Mouse (Mus musculus): Measurements from ENCODE around the gene Disc1. TPM values are rescaled to one million over a fixed set of nuclear protein-coding genes. Genes with fewer than 3 reads are reported as not detected.

Disc1 gene
- polyA plus RNA-seq, 1 experiment, result 1.8 TPM

- Histone ChIP-seq H3K4me3 (ENCODE audit: extremely low read depth, insufficient read depth, insufficient read length) (0 out of 2 replicates have a peak overlapping the region, but pooled peaks have one; percentile 3), H3K36me3 (ENCODE audit: control insufficient read depth, insufficient read depth, low read length) (no peaks in the 10 kb centered on the region), H3K27ac (ENCODE audit: insufficient read depth, low read length) (peak overlapping the region; percentile 86), H3K4me1 (ENCODE audit: control insufficient read depth, insufficient read depth, insufficient read length) (peaks cover 15% of the 10 kb centered on the region; the same call in 1 of the 2 replicates), H3K27me3 (ENCODE audit: control insufficient read depth, insufficient read depth, low read length) (no peaks in the 10 kb centered on the region)
- peak; percentile 62 to 77 for DNase-seq (ENCODE audit: low read depth in 1 of 2, low spot score in 2 of 2)
- TF ChIP-seq POLR2A (IDR thresholded peaks at IDR 0.05; ENCODE audit: low read depth, low read length) (no peak; the same call in 1 of the 2 replicates), CTCF (IDR thresholded peaks at IDR 0.05; ENCODE audit: extremely low read depth, insufficient read depth, insufficient read length, insufficient replicate concordance) (peak; percentile 39; the same call in 1 of the 2 replicates)
- WGBS, result 2% methylated on average over 12 of the region's 12 CpGs
Observed at GRCm38 (mm10) chr8:125066913-125067595, 13.1 kb downstream of the Disc1 start.

- 10% methylated on average over 9 of the region's 9 CpGs for WGBS
- TF ChIP-seq POLR2A (IDR thresholded peaks at IDR 0.05; ENCODE audit: low read depth, low read length) (no peak), CTCF (IDR thresholded peaks at IDR 0.05; ENCODE audit: extremely low read depth, insufficient read depth, insufficient read length, insufficient replicate concordance) (no peak)
- H3K27me3 ChIP-seq (ENCODE audit: control insufficient read depth, insufficient read depth, low read length), result no peaks in the 10 kb centered on the region
- DNase-seq (ENCODE audit: low read depth in 1 of 2, low spot score in 2 of 2), result peak; percentile 34 to 70
- peak overlapping the region; percentile 86 for H3K27ac ChIP-seq (ENCODE audit: insufficient read depth, low read length)
- no peak overlapping the region for H3K4me3 ChIP-seq (ENCODE audit: extremely low read depth, insufficient read depth, insufficient read length)
- peaks cover 15% of the 10 kb centered on the region; the same call in 1 of the 2 replicates for H3K4me1 ChIP-seq (ENCODE audit: control insufficient read depth, insufficient read depth, insufficient read length)
- H3K36me3 ChIP-seq (ENCODE audit: control insufficient read depth, insufficient read depth, low read length), result no peaks in the 10 kb centered on the region
Observed at GRCm38 (mm10) chr8:125067596-125067960, 13.6 kb downstream of the Disc1 start.

DNA sequence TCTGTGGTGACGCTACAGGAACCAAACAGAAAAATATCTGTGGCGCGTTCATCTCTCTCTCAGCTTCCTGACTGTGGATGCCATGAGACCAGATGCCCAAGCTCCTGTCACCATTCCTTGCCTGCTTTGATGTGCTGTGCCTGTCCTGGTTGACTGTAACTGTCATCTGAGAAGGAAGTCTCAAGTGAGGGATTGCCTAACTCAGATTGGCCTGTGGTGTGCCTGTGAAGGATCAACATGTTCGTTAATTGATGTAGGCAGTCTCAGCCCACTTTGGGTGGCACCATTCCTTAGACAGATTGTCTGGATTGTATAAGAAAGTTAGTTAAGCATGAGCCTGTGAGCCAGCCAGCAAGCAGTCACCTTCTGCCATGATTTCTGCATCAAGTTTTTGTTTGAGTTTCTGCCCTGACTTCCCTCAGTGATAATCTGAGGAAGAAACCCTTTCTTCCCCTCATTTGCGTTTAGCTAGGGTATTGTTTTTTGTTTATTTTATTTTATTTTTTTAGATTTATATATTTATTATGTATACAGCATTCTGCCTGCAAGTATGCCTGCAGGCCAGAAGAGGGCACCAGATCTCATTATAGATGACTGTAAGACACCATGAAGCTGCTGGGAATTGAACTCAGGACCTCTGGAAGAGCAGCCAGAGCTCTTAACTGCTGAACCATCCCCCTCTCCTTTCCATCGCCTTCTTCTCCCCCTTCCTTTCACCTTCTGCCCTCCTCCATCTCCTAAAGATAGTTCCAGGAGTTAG, 14.3 kb downstream of the Disc1 start:
- Histone ChIP-seq H3K27ac (ENCODE audit: insufficient read depth, low read length) (peak overlapping the region; percentile 86), H3K4me1 (ENCODE audit: control insufficient read depth, insufficient read depth, insufficient read length) (peaks cover 15% of the 10 kb centered on the region; the same call in 1 of the 2 replicates), H3K27me3 (ENCODE audit: control insufficient read depth, insufficient read depth, low read length) (no peaks in the 10 kb centered on the region), H3K4me3 (ENCODE audit: extremely low read depth, insufficient read depth, insufficient read length) (no peak overlapping the region), H3K36me3 (ENCODE audit: control insufficient read depth, insufficient read depth, low read length) (no peaks in the 10 kb centered on the region)
- DNase-seq (ENCODE audit: low read depth in 1 of 2, low spot score in 2 of 2), result no peak
- TF ChIP-seq CTCF (IDR thresholded peaks at IDR 0.05; ENCODE audit: extremely low read depth, insufficient read depth, insufficient read length, insufficient replicate concordance) (peak; percentile 3; the same call in 1 of the 2 replicates), POLR2A (IDR thresholded peaks at IDR 0.05; ENCODE audit: low read depth, low read length) (no peak)
- 83% methylated on average over 6 of the region's 6 CpGs for WGBS

GRCm38 (mm10) chr8:125069304-125069703, 15.3 kb downstream of the Disc1 start:
- no peak overlapping the region for H3K27ac ChIP-seq (ENCODE audit: insufficient read depth, low read length)
- 92% methylated on average over 7 of the region's 7 CpGs for WGBS
- H3K36me3 ChIP-seq (ENCODE audit: control insufficient read depth, insufficient read depth, low read length), result no peaks in the 10 kb centered on the region
- H3K4me1 ChIP-seq (ENCODE audit: control insufficient read depth, insufficient read depth, insufficient read length), result peaks cover 15% of the 10 kb centered on the region; the same call in 1 of the 2 replicates
- no peaks in the 10 kb centered on the region for H3K27me3 ChIP-seq (ENCODE audit: control insufficient read depth, insufficient read depth, low read length)
- H3K4me3 ChIP-seq (ENCODE audit: extremely low read depth, insufficient read depth, insufficient read length), result no peak overlapping the region
- TF ChIP-seq CTCF (IDR thresholded peaks at IDR 0.05; ENCODE audit: extremely low read depth, insufficient read depth, insufficient read length, insufficient replicate concordance) (no peak), POLR2A (IDR thresholded peaks at IDR 0.05; ENCODE audit: low read depth, low read length) (no peak)
- no peak for DNase-seq (ENCODE audit: low read depth in 1 of 2, low spot score in 2 of 2)

GRCm38 (mm10) chr8:125069733-125070132, 15.7 kb downstream of the Disc1 start:
- no peak overlapping the region for H3K4me3 ChIP-seq (ENCODE audit: extremely low read depth, insufficient read depth, insufficient read length)
- DNase-seq (ENCODE audit: low read depth in 1 of 2, low spot score in 2 of 2), result no peak
- WGBS, result 84% methylated on average over 6 of the region's 6 CpGs
- peaks cover 15% of the 10 kb centered on the region; the same call in 1 of the 2 replicates for H3K4me1 ChIP-seq (ENCODE audit: control insufficient read depth, insufficient read depth, insufficient read length)
- H3K36me3 ChIP-seq (ENCODE audit: control insufficient read depth, insufficient read depth, low read length), result no peaks in the 10 kb centered on the region
- H3K27me3 ChIP-seq (ENCODE audit: control insufficient read depth, insufficient read depth, low read length), result no peaks in the 10 kb centered on the region
- no peak for TF ChIP-seq POLR2A (IDR thresholded peaks at IDR 0.05; ENCODE audit: low read depth, low read length)
- no peak for TF ChIP-seq CTCF (IDR thresholded peaks at IDR 0.05; ENCODE audit: extremely low read depth, insufficient read depth, insufficient read length, insufficient replicate concordance)
- H3K27ac ChIP-seq (ENCODE audit: insufficient read depth, low read length), result no peak overlapping the region

DNA sequence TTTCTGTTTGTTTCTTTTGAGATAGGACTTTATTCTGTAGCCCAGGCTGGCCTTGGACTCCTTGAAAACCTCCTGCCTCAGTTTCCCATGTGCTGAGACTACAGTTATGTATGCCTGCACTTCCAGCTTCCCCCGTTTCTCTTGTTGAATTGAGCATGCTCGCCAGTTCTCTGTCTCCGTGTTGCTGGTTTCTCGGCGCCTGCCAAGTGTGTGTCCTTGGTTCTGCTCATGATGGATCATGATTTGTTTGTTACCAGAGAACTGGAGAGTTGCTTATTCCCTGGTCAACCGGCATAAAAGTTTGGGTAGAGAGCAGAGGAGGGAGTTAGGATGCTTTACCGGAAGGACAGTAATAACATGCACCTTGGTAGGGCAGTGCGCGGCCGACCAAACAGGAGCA, 20.1 kb downstream of the Disc1 start:
- WGBS, result 92% methylated on average over 10 of the region's 10 CpGs
- Histone ChIP-seq H3K27me3 (ENCODE audit: control insufficient read depth, insufficient read depth, low read length) (no peaks in the 10 kb centered on the region), H3K27ac (ENCODE audit: insufficient read depth, low read length) (no peak overlapping the region), H3K36me3 (ENCODE audit: control insufficient read depth, insufficient read depth, low read length) (no peaks in the 10 kb centered on the region), H3K4me1 (ENCODE audit: control insufficient read depth, insufficient read depth, insufficient read length) (no peaks in the 10 kb centered on the region), H3K4me3 (ENCODE audit: extremely low read depth, insufficient read depth, insufficient read length) (no peak overlapping the region)
- no peak for DNase-seq (ENCODE audit: low read depth in 1 of 2, low spot score in 2 of 2)
- TF ChIP-seq CTCF (IDR thresholded peaks at IDR 0.05; ENCODE audit: extremely low read depth, insufficient read depth, insufficient read length, insufficient replicate concordance), result no peak
- TF ChIP-seq POLR2A (IDR thresholded peaks at IDR 0.05; ENCODE audit: low read depth, low read length), result no peak
